Mouse (Mus musculus) lung, postnatal 0 days (tissue): Measurements from ENCODE around the gene Oxa1l.

Experiments
- CTCF ChIP-seq: IDR thresholded peaks from 2 replicates; pipeline ENCODE4 v1.5.1; 2016; ENCODE audit warnings: antibody characterized with exemption, mild to moderate bottlenecking
- EP300 ChIP-seq: IDR thresholded peaks from 2 replicates; pipeline ENCODE4 v1.6.1; 2016; ENCODE audit warnings: antibody characterized with exemption, mild to moderate bottlenecking, control low read depth

GRCm38 (mm10) chr14:54417623-54418081 lies 57.0 kb downstream of the Oxa1l start, which contains the start of gene Slc7a7:
- peak; percentile 65 for TF ChIP-seq CTCF
- no peak for TF ChIP-seq EP300
